Mouse (Mus musculus) T-helper 1 cell (primary cell): ENCODE data around the gene Wdr45b.
"Not testable (repeated sequence)": the region's sequence is repeated elsewhere in the genome, so short reads cannot be mapped to it uniquely, and the experiment has no call there.

Source experiments
- in situ Hi-C: fragments of 300-600 bp; cut with MboI, MseI; formaldehyde crosslinking; loops from one replicate; pipeline ENCODE4 v1.15.1; 2025; ENCODE audit warnings: high pct_unique_total_duplicates

Wdr45b gene

GRCm38 (mm10) chr11:121354091-121354707 lies at the start of gene Wdr45b:
TSS of gene Wdr45b (minus strand) at chr11:121354445.
- in situ Hi-C loops: no loop called here

- in situ Hi-C loops: no loop called here
Measured at GRCm38 (mm10) chr11:121392405-121392804, 38.2 kb upstream of the Wdr45b start.

- in situ Hi-C loops: no loop called here
Measured at GRCm38 (mm10) chr11:121390793-121391192, 36.5 kb upstream of the Wdr45b start.

GRCm38 (mm10) chr11:121388554-121388945 lies 34.3 kb upstream of the Wdr45b start:
- in situ Hi-C loops: no loop called here

- in situ Hi-C loops: no loop called here
Measured at GRCm38 (mm10) chr11:121387750-121388553, 33.7 kb upstream of the Wdr45b start, which contains the start of gene Rab40b. TSS of gene Rab40b (minus strand) at chr11:121388251.

GRCm38 (mm10) chr11:121380294-121380693 lies 26.0 kb upstream of the Wdr45b start:
- in situ Hi-C loops: no loop called here

- in situ Hi-C loops: no loop called here
Measured at GRCm38 (mm10) chr11:121378644-121379043, 24.4 kb upstream of the Wdr45b start.

- in situ Hi-C loops: loop anchor here (5.0 kb wide), 1 partner anchor 54 kb away; no protein-coding TSS in a partner anchor
Measured at GRCm38 (mm10) chr11:121373305-121373704, 19.1 kb upstream of the Wdr45b start.

GRCm38 (mm10) chr11:121370337-121370994 lies 16.2 kb upstream of the Wdr45b start:
- in situ Hi-C loops: loop anchor here (5.0 kb wide), 1 partner anchor 57 kb away; no protein-coding TSS in a partner anchor

- in situ Hi-C loops: loop anchor here (5.0 kb wide), 1 partner anchor 58 kb away; no protein-coding TSS in a partner anchor
Measured at GRCm38 (mm10) chr11:121369622-121370021, 15.4 kb upstream of the Wdr45b start.

- in situ Hi-C loops: no loop called here
Measured at GRCm38 (mm10) chr11:121368731-121369130, 14.5 kb upstream of the Wdr45b start.

GRCm38 (mm10) chr11:121367170-121367707 lies 13.0 kb upstream of the Wdr45b start:
- in situ Hi-C loops: no loop called here

- in situ Hi-C loops: no loop called here
Measured at GRCm38 (mm10) chr11:121362212-121362611, 8.0 kb upstream of the Wdr45b start.

- in situ Hi-C loops: no loop called here
Measured at GRCm38 (mm10) chr11:121353326-121354090, 737 bp downstream of the Wdr45b start.

- in situ Hi-C loops: not testable (repeated sequence)
Measured at GRCm38 (mm10) chr11:121348727-121349126, 5.5 kb downstream of the Wdr45b start.

GRCm38 (mm10) chr11:121348166-121348565 lies 6.1 kb downstream of the Wdr45b start:
- in situ Hi-C loops: no loop called here

- in situ Hi-C loops: no loop called here
Measured at GRCm38 (mm10) chr11:121347036-121347435, 7.2 kb downstream of the Wdr45b start.

- in situ Hi-C loops: not testable (repeated sequence)
Measured at GRCm38 (mm10) chr11:121342423-121342822, 11.8 kb downstream of the Wdr45b start.

- in situ Hi-C loops: no loop called here
Measured at GRCm38 (mm10) chr11:121340287-121340686, 14.0 kb downstream of the Wdr45b start.

- in situ Hi-C loops: no loop called here
Measured at GRCm38 (mm10) chr11:121339647-121340046, 14.6 kb downstream of the Wdr45b start.

- in situ Hi-C loops: no loop called here
Measured at GRCm38 (mm10) chr11:121331641-121332040, 22.6 kb downstream of the Wdr45b start.
